Mouse (Mus musculus): ENCODE measurements around the gene Gm45234. TPM values are rescaled to one million over a fixed set of nuclear protein-coding genes. Genes with fewer than 3 reads are reported as not detected.

The Gm45234 gene
- polyA plus RNA-seq, 1 experiment from 2014 or later: not detected

GRCm38 (mm10) chr6:124734417-124734816, 21.4 kb downstream of the Gm45234 start:
- no peak overlapping the region for H3K27ac ChIP-seq (replicated peaks)
- no peak overlapping the region for H3K9ac ChIP-seq
- H3K4me3 ChIP-seq: no peak overlapping the region
- no peaks in the 10 kb centered on the region for H3K27me3 ChIP-seq
- H3K4me1 ChIP-seq (replicated peaks): peaks cover 10% of the 10 kb centered on the region
- no peaks in the 10 kb centered on the region for H3K36me3 ChIP-seq
- no peak overlapping the region for H3K4me2 ChIP-seq
- H3K9me3 ChIP-seq: no peaks in the 10 kb centered on the region
- 90% methylated on average over 3 of the region's 3 CpGs for WGBS
- no peak for ATAC-seq (ENCODE audit: low FRiP score, low read depth)

GRCm38 (mm10) chr6:124732476-124733370, 23.1 kb downstream of the Gm45234 start:
- H3K9ac ChIP-seq: no peak overlapping the region

GRCm38 (mm10) chr6:124731038-124731437, 24.8 kb downstream of the Gm45234 start:
- Histone ChIP-seq H3K4me3 (no peak overlapping the region), H3K27me3 (no peaks in the 10 kb centered on the region), H3K36me3 (no peaks in the 10 kb centered on the region), H3K4me2 (no peak overlapping the region), H3K9me3 (no peaks in the 10 kb centered on the region), H3K27ac (replicated peaks) (no peak overlapping the region), H3K4me1 (replicated peaks) (no peaks in the 10 kb centered on the region), H3K9ac (no peak overlapping the region)
- ATAC-seq (ENCODE audit: low FRiP score, low read depth): no peak
- WGBS: 89% methylated on average over 7 of the region's 7 CpGs

More at GRCm38 (mm10) chr6:124732476-124733370, 23.1 kb downstream of the Gm45234 start:
- Histone ChIP-seq H3K4me2 (no peak overlapping the region), H3K27ac (replicated peaks) (no peak overlapping the region), H3K36me3 (no peaks in the 10 kb centered on the region), H3K27me3 (no peaks in the 10 kb centered on the region), H3K4me1 (replicated peaks) (no peaks in the 10 kb centered on the region), H3K9me3 (no peaks in the 10 kb centered on the region), H3K4me3 (no peak overlapping the region)
- no peak for ATAC-seq (ENCODE audit: low FRiP score, low read depth)
- 52% methylated on average over 19 of the region's 19 CpGs for WGBS

GRCm38 (mm10) chr6:124729850-124730705, 25.7 kb downstream of the Gm45234 start:
- Histone ChIP-seq H3K36me3 (no peaks in the 10 kb centered on the region), H3K27ac (replicated peaks) (no peak overlapping the region), H3K27me3 (no peaks in the 10 kb centered on the region), H3K9me3 (no peaks in the 10 kb centered on the region), H3K4me2 (no peak overlapping the region), H3K4me3 (no peak overlapping the region), H3K9ac (no peak overlapping the region), H3K4me1 (replicated peaks) (no peaks in the 10 kb centered on the region)
- 90% methylated on average over 8 of the region's 8 CpGs for WGBS
- ATAC-seq (ENCODE audit: low FRiP score, low read depth): no peak

- ATAC-seq (ENCODE audit: low FRiP score, low read depth): no peak
- H3K4me2 ChIP-seq: no peak overlapping the region
- no peak overlapping the region for H3K4me3 ChIP-seq
- no peaks in the 10 kb centered on the region for H3K9me3 ChIP-seq
- no peak overlapping the region for H3K27ac ChIP-seq (replicated peaks)
- 94% methylated on average over 10 of the region's 10 CpGs for WGBS
- H3K4me1 ChIP-seq (replicated peaks): no peaks in the 10 kb centered on the region
- no peak overlapping the region for H3K9ac ChIP-seq
- H3K36me3 ChIP-seq: no peaks in the 10 kb centered on the region
- no peaks in the 10 kb centered on the region for H3K27me3 ChIP-seq
Observed at GRCm38 (mm10) chr6:124728621-124729020, 27.2 kb downstream of the Gm45234 start.

- no peaks in the 10 kb centered on the region for H3K4me1 ChIP-seq (replicated peaks)
- no peaks in the 10 kb centered on the region for H3K27me3 ChIP-seq
- 92% methylated on average over 10 of the region's 10 CpGs for WGBS
- no peaks in the 10 kb centered on the region for H3K9me3 ChIP-seq
- H3K4me2 ChIP-seq: no peak overlapping the region
- no peak overlapping the region for H3K4me3 ChIP-seq
- H3K27ac ChIP-seq (replicated peaks): no peak overlapping the region
- no peak for ATAC-seq (ENCODE audit: low FRiP score, low read depth)
- H3K36me3 ChIP-seq: no peaks in the 10 kb centered on the region
- H3K9ac ChIP-seq: no peak overlapping the region
Observed at GRCm38 (mm10) chr6:124724472-124724871, 31.3 kb downstream of the Gm45234 start.

- Histone ChIP-seq H3K36me3 (no peaks in the 10 kb centered on the region), H3K4me2 (no peak overlapping the region), H3K9ac (no peak overlapping the region), H3K4me3 (no peak overlapping the region), H3K4me1 (replicated peaks) (no peaks in the 10 kb centered on the region), H3K27me3 (no peaks in the 10 kb centered on the region), H3K9me3 (no peaks in the 10 kb centered on the region), H3K27ac (replicated peaks) (no peak overlapping the region)
- ATAC-seq (ENCODE audit: low FRiP score, low read depth): no peak
- WGBS: 77% methylated on average over 8 of the region's 8 CpGs
Observed at GRCm38 (mm10) chr6:124723541-124723940, 32.3 kb downstream of the Gm45234 start.

- Histone ChIP-seq H3K9me3 (no peaks in the 10 kb centered on the region), H3K9ac (no peak overlapping the region), H3K27ac (replicated peaks) (no peak overlapping the region), H3K4me3 (no peak overlapping the region), H3K36me3 (no peaks in the 10 kb centered on the region), H3K4me2 (no peak overlapping the region), H3K4me1 (replicated peaks) (no peaks in the 10 kb centered on the region), H3K27me3 (no peaks in the 10 kb centered on the region)
- 79% methylated on average over 6 of the region's 6 CpGs for WGBS
- no peak for ATAC-seq (ENCODE audit: low FRiP score, low read depth)
Observed at GRCm38 (mm10) chr6:124722876-124723473, 32.8 kb downstream of the Gm45234 start.

GRCm38 (mm10) chr6:124720904-124721303, 34.9 kb downstream of the Gm45234 start:
- Histone ChIP-seq H3K9ac (no peak overlapping the region), H3K36me3 (peaks cover 17% of the 10 kb centered on the region), H3K4me2 (no peak overlapping the region), H3K27ac (replicated peaks) (no peak overlapping the region), H3K4me3 (no peak overlapping the region), H3K9me3 (no peaks in the 10 kb centered on the region), H3K27me3 (no peaks in the 10 kb centered on the region), H3K4me1 (replicated peaks) (no peaks in the 10 kb centered on the region)
- no peak for ATAC-seq (ENCODE audit: low FRiP score, low read depth)
- WGBS: 64% methylated on average over 11 of the region's 11 CpGs

GRCm38 (mm10) chr6:124719354-124719978, 36.4 kb downstream of the Gm45234 start:
- no peaks in the 10 kb centered on the region for H3K27me3 ChIP-seq
- H3K4me2 ChIP-seq: no peak overlapping the region
- H3K9ac ChIP-seq: no peak overlapping the region
- H3K9me3 ChIP-seq: no peaks in the 10 kb centered on the region
- no peak overlapping the region for H3K4me3 ChIP-seq
- ATAC-seq (ENCODE audit: low FRiP score, low read depth): no peak
- H3K4me1 ChIP-seq (replicated peaks): no peaks in the 10 kb centered on the region
- H3K27ac ChIP-seq (replicated peaks): no peak overlapping the region
- H3K36me3 ChIP-seq: peaks cover 31% of the 10 kb centered on the region
- WGBS: 82% methylated on average over 7 of the region's 7 CpGs

GRCm38 (mm10) chr6:124718703-124719102, 37.1 kb downstream of the Gm45234 start:
- H3K27ac ChIP-seq (replicated peaks): no peak overlapping the region
- peaks cover 36% of the 10 kb centered on the region for H3K36me3 ChIP-seq
- no peak overlapping the region for H3K9ac ChIP-seq
- no peaks in the 10 kb centered on the region for H3K27me3 ChIP-seq
- 60% methylated on average over 14 of the region's 16 CpGs for WGBS
- no peak overlapping the region for H3K4me2 ChIP-seq
- peaks cover 7% of the 10 kb centered on the region for H3K4me1 ChIP-seq (replicated peaks)
- no peak for ATAC-seq (ENCODE audit: low FRiP score, low read depth)
- no peaks in the 10 kb centered on the region for H3K9me3 ChIP-seq
- H3K4me3 ChIP-seq: no peak overlapping the region
